Mouse (Mus musculus): ENCODE data around the gene Id3. TPM values are rescaled to one million over a fixed set of nuclear protein-coding genes. Genes with fewer than 3 reads are reported as not detected.

Gene Id3
- polyA plus RNA-seq, 1 experiment from 2014 or later: 543 TPM

- no peaks in the 10 kb centered on the region for H3K36me3 ChIP-seq (ENCODE audit: control insufficient read depth, insufficient read depth, low read length)
- no peaks in the 10 kb centered on the region for H3K27me3 ChIP-seq (ENCODE audit: control insufficient read depth, insufficient read depth, low read length)
- 88% methylated on average over 4 of the region's 4 CpGs for WGBS
- H3K4me3 ChIP-seq (ENCODE audit: low read depth, low read length): no peak overlapping the region
- H3K9me3 ChIP-seq (ENCODE audit: control insufficient read depth, low read length): no peaks in the 10 kb centered on the region
- DNase-seq (ENCODE audit: low spot score, missing footprints) (no peak), ATAC-seq (ENCODE audit: low FRiP score) (no peak)
- H3K27ac ChIP-seq (ENCODE audit: low read depth, low read length): no peak overlapping the region
- no peak overlapping the region for H3K9ac ChIP-seq (ENCODE audit: low read length)
- peaks cover 16% of the 10 kb centered on the region for H3K4me1 ChIP-seq (ENCODE audit: control insufficient read depth, insufficient read depth, low read length)
- H3K4me2 ChIP-seq: no peak overlapping the region
Observed at GRCm38 (mm10) chr4:136152821-136153220, 9.5 kb downstream of the Id3 start.

DNA sequence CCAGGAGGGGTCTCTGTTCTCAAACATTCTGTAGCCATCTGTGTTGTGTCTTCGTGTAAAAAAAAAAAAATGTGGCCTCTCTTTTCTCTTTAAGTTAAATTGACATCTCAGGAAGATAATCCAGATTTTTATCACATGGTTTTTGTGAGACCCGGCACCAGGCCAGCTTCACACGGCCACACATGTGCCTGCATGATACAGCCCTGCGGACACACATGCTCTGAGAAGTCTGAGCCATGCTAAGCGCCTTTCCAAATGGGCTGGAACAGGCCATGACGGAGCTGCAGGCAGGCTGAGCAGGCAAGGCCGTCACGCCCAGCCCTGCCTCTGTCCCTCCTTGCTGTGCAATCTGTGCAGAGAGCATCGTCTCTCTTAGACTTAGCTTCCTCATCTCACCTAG, 11.2 kb downstream of the Id3 start:
- Histone ChIP-seq H3K27ac (ENCODE audit: low read depth, low read length) (no peak overlapping the region), H3K36me3 (ENCODE audit: control insufficient read depth, insufficient read depth, low read length) (no peaks in the 10 kb centered on the region), H3K4me2 (no peak overlapping the region), H3K9me3 (ENCODE audit: control insufficient read depth, low read length) (no peaks in the 10 kb centered on the region), H3K27me3 (ENCODE audit: control insufficient read depth, insufficient read depth, low read length) (no peaks in the 10 kb centered on the region), H3K4me1 (ENCODE audit: control insufficient read depth, insufficient read depth, low read length) (peaks cover 14% of the 10 kb centered on the region), H3K4me3 (ENCODE audit: low read depth, low read length) (no peak overlapping the region), H3K9ac (ENCODE audit: low read length) (no peak overlapping the region)
- 78% methylated on average over 9 of the region's 9 CpGs for WGBS
- ATAC-seq (ENCODE audit: low FRiP score) (no peak), DNase-seq (ENCODE audit: low spot score, missing footprints) (no peak)

DNA sequence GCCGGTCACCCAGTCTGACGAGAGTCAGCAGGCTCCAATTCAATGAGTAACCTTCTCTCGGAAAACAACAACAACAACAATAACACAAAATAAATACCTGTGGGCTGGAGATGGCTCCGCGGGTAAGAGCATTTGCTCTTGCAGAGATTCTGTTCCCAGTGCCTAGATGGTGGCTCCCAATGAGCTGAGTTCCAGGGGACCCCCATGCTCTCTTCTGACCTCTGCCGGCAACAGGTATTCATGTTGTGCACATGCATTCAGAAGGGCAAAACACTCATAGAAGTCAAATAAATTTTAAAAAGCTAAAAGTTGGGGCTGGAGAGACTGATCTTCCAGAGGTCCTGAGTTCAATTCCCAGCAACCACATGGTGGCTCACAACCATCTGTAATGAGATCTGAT, 15.2 kb downstream of the Id3 start:
- Histone ChIP-seq H3K9ac (ENCODE audit: low read length) (no peak overlapping the region), H3K4me3 (ENCODE audit: low read depth, low read length) (no peak overlapping the region), H3K9me3 (ENCODE audit: control insufficient read depth, low read length) (no peaks in the 10 kb centered on the region), H3K4me2 (no peak overlapping the region), H3K27ac (ENCODE audit: low read depth, low read length) (no peak overlapping the region), H3K36me3 (ENCODE audit: control insufficient read depth, insufficient read depth, low read length) (no peaks in the 10 kb centered on the region), H3K27me3 (ENCODE audit: control insufficient read depth, insufficient read depth, low read length) (no peaks in the 10 kb centered on the region), H3K4me1 (ENCODE audit: control insufficient read depth, insufficient read depth, low read length) (peaks cover 16% of the 10 kb centered on the region)
- WGBS: 76% methylated on average over 6 of the region's 6 CpGs
- no peak for ATAC-seq (ENCODE audit: low FRiP score)
- no peak for DNase-seq (ENCODE audit: low spot score, missing footprints)

- DNase-seq (ENCODE audit: low spot score, missing footprints) (peak; percentile 99), ATAC-seq (ENCODE audit: low FRiP score) (peak; percentile 87)
- Histone ChIP-seq H3K9ac (ENCODE audit: low read length) (peak overlapping the region; percentile 54; the same call in 1 of the 2 replicates), H3K27ac (ENCODE audit: low read depth, low read length) (peak overlapping the region; percentile 70), H3K4me2 (no peak overlapping the region), H3K9me3 (ENCODE audit: control insufficient read depth, low read length) (no peaks in the 10 kb centered on the region), H3K4me3 (ENCODE audit: low read depth, low read length) (no peak overlapping the region), H3K4me1 (ENCODE audit: control insufficient read depth, insufficient read depth, low read length) (peaks cover 16% of the 10 kb centered on the region), H3K36me3 (ENCODE audit: control insufficient read depth, insufficient read depth, low read length) (no peaks in the 10 kb centered on the region), H3K27me3 (ENCODE audit: control insufficient read depth, insufficient read depth, low read length) (no peaks in the 10 kb centered on the region)
- 3% methylated on average over 5 of the region's 5 CpGs for WGBS
Observed at GRCm38 (mm10) chr4:136159802-136160397, 16.6 kb downstream of the Id3 start.

- ATAC-seq (ENCODE audit: low FRiP score): 0 out of 2 replicates have a peak, but pooled peaks have one; percentile 42
- Histone ChIP-seq H3K4me2 (no peak overlapping the region), H3K27me3 (ENCODE audit: control insufficient read depth, insufficient read depth, low read length) (no peaks in the 10 kb centered on the region)
Observed at GRCm38 (mm10) chr4:136163448-136163847, 20.2 kb downstream of the Id3 start.

DNA sequence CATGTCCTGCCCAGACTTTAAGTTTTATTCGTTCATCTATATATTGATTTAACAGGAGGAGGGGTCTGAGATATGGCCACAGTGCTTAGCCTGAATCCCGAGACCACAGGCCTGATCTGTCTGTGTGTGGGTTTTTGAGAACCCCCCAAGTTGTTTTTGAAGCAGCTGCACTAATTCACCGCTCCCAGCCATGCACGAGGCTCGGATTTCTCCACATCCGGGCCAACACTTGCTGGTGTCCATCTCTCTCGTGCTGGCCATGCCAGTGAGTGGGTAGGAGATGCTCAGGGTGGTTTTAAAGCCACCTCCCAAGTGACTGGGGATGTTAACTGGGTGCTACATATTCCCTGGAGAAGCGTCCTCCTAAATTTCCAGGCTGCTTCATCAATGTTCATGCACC, 21.7 kb downstream of the Id3 start:
- Histone ChIP-seq H3K4me1 (ENCODE audit: control insufficient read depth, insufficient read depth, low read length) (peaks cover 7% of the 10 kb centered on the region), H3K9ac (ENCODE audit: low read length) (no peak overlapping the region), H3K4me3 (ENCODE audit: low read depth, low read length) (no peak overlapping the region), H3K4me2 (no peak overlapping the region), H3K27ac (ENCODE audit: low read depth, low read length) (no peak overlapping the region), H3K36me3 (ENCODE audit: control insufficient read depth, insufficient read depth, low read length) (no peaks in the 10 kb centered on the region), H3K9me3 (ENCODE audit: control insufficient read depth, low read length) (no peaks in the 10 kb centered on the region), H3K27me3 (ENCODE audit: control insufficient read depth, insufficient read depth, low read length) (no peaks in the 10 kb centered on the region)
- ATAC-seq (ENCODE audit: low FRiP score) (no peak), DNase-seq (ENCODE audit: low spot score, missing footprints) (no peak)
- 83% methylated on average over 8 of the region's 8 CpGs for WGBS

More at GRCm38 (mm10) chr4:136163448-136163847, 20.2 kb downstream of the Id3 start:
- Histone ChIP-seq H3K4me3 (ENCODE audit: low read depth, low read length) (no peak overlapping the region), H3K27ac (ENCODE audit: low read depth, low read length) (no peak overlapping the region), H3K36me3 (ENCODE audit: control insufficient read depth, insufficient read depth, low read length) (no peaks in the 10 kb centered on the region), H3K4me1 (ENCODE audit: control insufficient read depth, insufficient read depth, low read length) (peaks cover 16% of the 10 kb centered on the region), H3K9ac (ENCODE audit: low read length) (no peak overlapping the region), H3K9me3 (ENCODE audit: control insufficient read depth, low read length) (no peaks in the 10 kb centered on the region)
- 4% methylated on average over 11 of the region's 11 CpGs for WGBS
- peak; percentile 99 for DNase-seq (ENCODE audit: low spot score, missing footprints)

DNA sequence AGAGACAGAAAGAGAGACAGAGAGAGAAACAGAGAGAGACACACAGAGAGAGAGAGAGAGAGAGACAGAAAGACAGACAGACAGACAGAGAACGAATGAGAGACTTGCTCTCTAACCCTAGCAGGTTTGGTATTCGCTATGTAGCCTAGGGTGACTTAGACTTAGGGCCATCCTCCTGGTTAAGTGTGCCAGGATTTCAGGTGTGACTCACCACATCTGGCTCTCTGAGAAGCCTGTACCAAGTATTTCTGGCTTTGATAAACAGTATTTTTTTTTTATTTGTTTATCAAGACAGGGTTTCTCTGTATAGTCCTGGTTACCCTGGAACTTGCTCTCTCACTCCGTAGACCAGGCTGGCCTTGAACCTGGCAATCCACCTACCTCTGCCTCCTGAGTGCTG, 24.4 kb downstream of the Id3 start:
- H3K4me3 ChIP-seq (ENCODE audit: low read depth, low read length): no peak overlapping the region
- H3K27me3 ChIP-seq (ENCODE audit: control insufficient read depth, insufficient read depth, low read length): no peaks in the 10 kb centered on the region
- no peak overlapping the region for H3K4me2 ChIP-seq
- no peak overlapping the region for H3K9ac ChIP-seq (ENCODE audit: low read length)
- 79% methylated on average over 3 of the region's 3 CpGs for WGBS
- ATAC-seq (ENCODE audit: low FRiP score): no peak
- H3K4me1 ChIP-seq (ENCODE audit: control insufficient read depth, insufficient read depth, low read length): 0 out of 2 replicates have a peak, but pooled peaks cover 4% of the 10 kb centered on the region
- no peaks in the 10 kb centered on the region for H3K9me3 ChIP-seq (ENCODE audit: control insufficient read depth, low read length)
- no peaks in the 10 kb centered on the region for H3K36me3 ChIP-seq (ENCODE audit: control insufficient read depth, insufficient read depth, low read length)
- no peak for DNase-seq (ENCODE audit: low spot score, missing footprints)
- no peak overlapping the region for H3K27ac ChIP-seq (ENCODE audit: low read depth, low read length)

GRCm38 (mm10) chr4:136170401-136170800, 27.1 kb downstream of the Id3 start:
- WGBS: 85% methylated on average over 4 of the region's 4 CpGs
- Histone ChIP-seq H3K27me3 (ENCODE audit: control insufficient read depth, insufficient read depth, low read length) (no peaks in the 10 kb centered on the region), H3K4me1 (ENCODE audit: control insufficient read depth, insufficient read depth, low read length) (peaks cover 11% of the 10 kb centered on the region; the same call in 1 of the 2 replicates), H3K4me2 (no peak overlapping the region), H3K27ac (ENCODE audit: low read depth, low read length) (no peak overlapping the region), H3K4me3 (ENCODE audit: low read depth, low read length) (no peak overlapping the region), H3K9ac (ENCODE audit: low read length) (no peak overlapping the region), H3K9me3 (ENCODE audit: control insufficient read depth, low read length) (no peaks in the 10 kb centered on the region), H3K36me3 (ENCODE audit: control insufficient read depth, insufficient read depth, low read length) (no peaks in the 10 kb centered on the region)
- DNase-seq (ENCODE audit: low spot score, missing footprints) (no peak), ATAC-seq (ENCODE audit: low FRiP score) (no peak)

- H3K27ac ChIP-seq (ENCODE audit: low read depth, low read length): no peak overlapping the region
- H3K27me3 ChIP-seq (ENCODE audit: control insufficient read depth, insufficient read depth, low read length): no peaks in the 10 kb centered on the region
- DNase-seq (ENCODE audit: low spot score, missing footprints) (no peak), ATAC-seq (ENCODE audit: low FRiP score) (peak; percentile 25; the same call in 1 of the 2 replicates)
- no peaks in the 10 kb centered on the region for H3K36me3 ChIP-seq (ENCODE audit: control insufficient read depth, insufficient read depth, low read length)
- 15% methylated on average over 12 of the region's 12 CpGs for WGBS
- peak overlapping the region; percentile 51 for H3K9ac ChIP-seq (ENCODE audit: low read length)
- peaks cover 11% of the 10 kb centered on the region; the same call in 1 of the 2 replicates for H3K4me1 ChIP-seq (ENCODE audit: control insufficient read depth, insufficient read depth, low read length)
- H3K9me3 ChIP-seq (ENCODE audit: control insufficient read depth, low read length): no peaks in the 10 kb centered on the region
- H3K4me3 ChIP-seq (ENCODE audit: low read depth, low read length): peak overlapping the region; percentile 78
- H3K4me2 ChIP-seq: peak overlapping the region; percentile 98
Observed at GRCm38 (mm10) chr4:136171455-136171854, 28.2 kb downstream of the Id3 start.
